Mouse (Mus musculus) left cerebral cortex, adult 2 months (tissue): ENCODE measurements around the gene Tmem89. TPM values are rescaled to one million over a fixed set of nuclear protein-coding genes. Genes with fewer than 3 reads are reported as not detected.

Experiments used
- DNase-seq, 2 experiments: peaks; one replicate each; pipeline ENCODE4 v3.0.0; 2021 to 2022; ENCODE audit warnings: low spot score in 2 of 2, mixed read lengths in 1 of 2; ENCODE audit errors: extremely low spot score in 1 of 2
- H3K27ac ChIP-seq: fragments of 200-600 bp; 2 replicates; pipeline ENCODE4 v1.8.1; 2022
- H3K4me3 ChIP-seq: fragments of 200-600 bp; 2 replicates; pipeline ENCODE4 v1.8.1; 2022
- CTCF ChIP-seq: fragments of 200-600 bp; IDR thresholded peaks from 2 replicates; pipeline ENCODE4 v1.8.1; 2022; ENCODE audit warnings: antibody characterized with exemption, mild to moderate bottlenecking, moderate library complexity
- intact Hi-C: fragments of 180-260 bp; cut with DNase I; formaldehyde crosslinking; loops from one replicate; pipeline ENCODE4 v1.15.1; 2025
- long read RNA-seq, 2 experiments: library from polyadenylated mRNA; stranded (forward); transcript quantifications; one replicate each; pipeline ENCODE4 v2.0.0; 2021; ENCODE audit warnings: borderline mapping rate in 2 of 2
- total RNA-seq, 2 experiments: library from RNA; stranded (reverse); gene quantifications; 2 replicates each; pipeline ENCODE4 v1.2.3; 2021

The Tmem89 gene
- not detected for total RNA-seq
- long read RNA-seq, experiment 1 = 0 reads
- long read RNA-seq, experiment 2 = 0 reads

DNA sequence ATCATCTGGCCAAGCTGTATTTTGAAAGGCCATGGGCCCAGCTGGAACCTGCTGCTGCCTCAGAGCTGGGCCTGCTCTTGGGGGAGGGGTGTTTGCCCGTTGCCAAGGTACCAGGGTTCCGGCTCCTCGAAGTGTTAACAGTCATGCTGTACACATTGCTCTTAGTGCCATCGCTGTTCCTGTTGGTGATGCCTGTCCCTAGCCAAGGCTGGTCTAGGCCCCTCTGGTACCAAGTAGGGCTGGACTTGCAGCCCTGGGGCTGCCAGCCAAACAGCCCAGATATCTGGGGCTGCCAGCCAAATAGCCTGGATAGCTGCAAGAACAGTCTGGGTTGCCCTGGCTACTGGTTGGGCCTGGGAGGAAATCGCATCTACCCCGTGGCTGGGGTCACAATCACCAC is at the start of gene Tmem89:
TSS of gene Tmem89 (plus strand) at position 129 of the 400 bp plus-strand sequence.
- DNase-seq = peak in 1 of 2 experiments; percentile 60
- TF ChIP-seq CTCF = no peak
- intact Hi-C loops = no loop called here
- Histone ChIP-seq H3K27ac (no peak within 1 kb of the TSS), H3K4me3 (no peak within 1 kb of the TSS)

DNA sequence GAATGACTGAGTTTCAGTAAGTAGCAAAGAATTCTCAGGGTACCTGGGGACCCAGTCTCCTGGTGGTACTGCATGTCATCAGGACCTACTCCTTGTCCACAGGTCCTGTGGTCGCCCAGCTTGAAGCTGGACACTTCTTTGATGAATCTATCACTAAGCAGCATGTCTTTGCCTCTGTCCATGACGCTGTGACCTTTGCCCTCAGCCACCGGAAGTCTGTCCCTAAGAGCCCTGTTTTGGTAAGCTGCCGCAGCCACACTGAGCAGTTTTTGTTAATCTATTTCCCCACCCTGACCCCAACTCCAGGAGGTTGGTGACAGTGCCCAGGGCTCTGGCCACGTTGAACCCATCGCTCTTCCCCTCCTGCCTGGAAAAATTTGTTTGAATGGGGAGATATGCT is 2.1 kb upstream of the Tmem89 start:
- TF ChIP-seq CTCF = no peak
- intact Hi-C loops = no loop called here
- DNase-seq = no peak
- Histone ChIP-seq H3K27ac (no peak overlapping the region), H3K4me3 (no peak overlapping the region)

DNA sequence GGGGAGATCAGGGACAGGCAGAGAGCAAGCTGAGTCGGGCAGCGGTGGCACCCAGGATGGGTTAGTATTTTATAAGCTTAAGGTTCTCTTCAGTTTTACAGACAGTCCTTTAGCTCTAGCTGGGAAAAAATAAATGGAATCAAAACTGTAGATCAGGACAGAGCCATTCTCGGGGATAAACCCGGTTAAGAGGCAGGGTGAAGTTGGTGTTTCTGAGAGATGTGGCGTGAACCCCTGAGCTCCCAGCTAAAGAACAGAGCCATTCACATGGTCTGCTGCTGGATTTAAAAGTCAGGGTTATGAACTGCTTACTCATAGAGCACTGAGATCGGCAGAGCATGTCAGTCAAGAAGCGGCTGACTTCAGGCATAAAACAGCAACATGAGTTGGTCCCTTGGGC is 1.3 kb upstream of the Tmem89 start:
- H3K4me3 ChIP-seq = no peak overlapping the region
- no peak for DNase-seq
- no peak for TF ChIP-seq CTCF
- no peak overlapping the region for H3K27ac ChIP-seq
- intact Hi-C loops = no loop called here

DNA sequence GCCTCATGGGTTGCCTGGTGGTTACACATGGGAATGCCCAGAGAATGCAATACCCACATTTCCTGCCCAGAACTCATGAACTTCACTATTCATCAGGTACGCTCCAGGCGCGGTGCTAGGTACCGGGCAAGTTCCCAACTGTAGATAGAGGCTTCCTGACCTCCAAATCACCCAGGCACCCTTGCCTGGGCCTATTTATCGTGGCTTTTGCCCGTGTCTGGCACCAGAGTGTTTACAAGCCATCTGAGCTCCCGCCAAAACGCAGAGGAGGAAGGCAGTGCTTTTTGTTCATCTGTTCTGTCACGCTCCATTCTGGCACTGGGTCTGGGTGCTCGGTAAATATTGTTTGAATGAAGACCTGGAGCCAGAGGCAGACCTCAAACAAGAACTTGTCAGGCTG is 798 bp upstream of the Tmem89 start:
- intact Hi-C loops = no loop called here
- no peak for TF ChIP-seq CTCF
- no peak overlapping the region for H3K27ac ChIP-seq
- H3K4me3 ChIP-seq = no peak overlapping the region
- no peak for DNase-seq

DNA sequence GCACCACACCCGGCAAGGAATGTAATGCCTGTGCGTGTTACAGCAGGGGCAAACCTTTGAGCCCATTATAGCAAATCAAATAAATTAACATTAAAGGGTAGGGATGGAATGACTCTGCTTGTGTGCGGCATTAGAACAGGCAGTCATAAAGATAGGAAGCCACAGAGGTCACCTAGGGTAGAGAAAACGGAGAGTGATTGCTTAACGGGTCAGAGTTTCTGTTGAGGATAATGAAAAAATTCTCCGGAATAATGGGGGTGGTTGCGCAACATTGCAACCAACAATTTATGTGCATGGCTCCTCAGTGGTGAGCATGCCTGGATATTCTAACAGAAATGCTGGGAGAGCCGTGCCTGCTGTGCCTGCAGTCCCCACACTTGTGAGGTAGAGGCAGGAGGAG is 11.5 kb downstream of the Tmem89 start:
- H3K4me3 ChIP-seq = no peak overlapping the region
- no peak overlapping the region for H3K27ac ChIP-seq
- intact Hi-C loops = no loop called here
- no peak for TF ChIP-seq CTCF
- no peak for DNase-seq

DNA sequence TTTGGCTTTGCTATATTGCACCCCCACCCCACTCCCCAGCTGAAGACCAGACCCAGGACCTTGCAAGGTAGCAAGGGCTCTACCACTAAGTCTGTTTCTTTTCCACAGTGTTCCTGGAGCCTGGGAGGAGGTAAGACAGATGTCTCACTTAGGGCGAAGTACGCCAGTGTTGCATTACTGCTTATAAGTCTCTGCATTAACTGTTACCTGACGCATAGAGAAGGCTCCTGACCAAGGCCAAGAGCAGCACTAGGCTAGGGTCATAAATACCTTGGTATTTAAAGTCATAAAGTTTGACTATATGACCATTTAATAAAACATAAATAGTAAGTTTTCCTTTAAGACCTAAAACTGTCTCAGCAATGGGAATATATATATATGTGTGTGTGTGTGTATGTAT is 14.0 kb downstream of the Tmem89 start:
- intact Hi-C loops = no loop called here
- TF ChIP-seq CTCF = no peak
- H3K27ac ChIP-seq = no peak overlapping the region
- no peak overlapping the region for H3K4me3 ChIP-seq
- no peak for DNase-seq

DNA sequence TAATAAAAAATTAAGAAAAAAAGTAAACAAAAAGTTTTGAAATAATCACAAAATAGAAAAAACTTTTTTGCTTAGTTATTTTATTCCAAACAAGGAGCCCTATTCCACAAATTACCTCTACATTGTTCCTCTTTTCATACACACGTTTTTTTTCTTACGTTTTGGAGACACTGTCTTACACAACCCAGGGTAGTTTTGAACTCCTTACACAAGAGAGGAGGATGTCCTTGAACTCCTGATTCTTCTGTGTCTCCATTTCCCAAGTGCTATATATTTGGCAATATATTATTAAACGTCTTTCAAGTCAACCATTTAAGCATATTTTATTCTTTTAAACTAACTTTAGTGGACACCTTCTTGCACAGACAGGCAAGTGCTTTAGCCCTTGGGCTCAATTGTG is 21.6 kb downstream of the Tmem89 start:
- Histone ChIP-seq H3K27ac (no peak overlapping the region), H3K4me3 (no peak overlapping the region)
- no peak for DNase-seq
- TF ChIP-seq CTCF = no peak
- intact Hi-C loops = loop anchor here (5.0 kb wide), 1 partner anchor 184 kb away; no protein-coding TSS in a partner anchor

DNA sequence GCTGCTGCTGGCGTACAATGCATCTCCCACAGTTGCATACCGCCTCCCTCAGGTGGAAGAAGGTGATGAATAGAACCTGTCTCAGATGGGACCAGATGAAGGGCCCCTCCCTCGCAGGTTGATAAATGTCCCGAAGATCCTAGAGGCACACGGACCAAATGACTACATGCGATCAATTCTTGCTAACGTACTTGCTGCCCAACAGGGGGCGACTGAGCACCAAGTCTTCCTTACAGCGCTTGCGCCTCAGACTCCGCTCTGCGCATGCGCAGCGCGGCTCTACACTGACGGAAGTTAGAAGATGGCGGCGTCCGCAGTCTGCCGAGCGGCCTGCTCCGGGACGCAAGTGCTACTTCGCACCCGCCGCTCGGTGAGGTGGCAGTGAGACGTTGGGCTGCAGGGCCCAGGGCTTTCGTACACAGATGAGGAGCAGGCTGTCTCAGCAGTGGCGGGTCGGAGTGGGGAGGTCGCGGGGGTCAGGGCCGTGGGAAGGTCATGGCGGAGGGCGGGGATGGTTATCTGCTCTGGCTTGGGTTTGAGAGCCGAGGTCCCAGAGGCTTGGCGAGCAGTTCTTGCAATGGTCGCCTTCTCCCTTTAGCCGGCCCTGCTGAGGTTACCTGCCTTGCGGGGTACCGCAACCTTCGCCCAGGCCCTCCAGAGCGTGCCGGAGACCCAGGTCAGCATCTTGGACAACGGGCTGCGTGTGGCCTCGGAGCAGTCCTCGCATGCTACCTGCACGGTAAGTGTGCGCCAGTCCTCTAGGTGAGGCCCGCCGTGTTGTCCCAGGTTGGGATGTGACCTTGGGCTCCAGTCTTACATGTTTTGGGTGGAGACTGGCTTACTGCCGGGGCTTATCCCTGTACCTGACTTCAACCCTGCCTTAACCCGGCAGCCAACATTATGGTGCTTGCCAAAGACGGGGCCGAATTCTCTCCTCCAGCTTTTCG is 22.3 kb downstream of the Tmem89 start, which contains the start of gene Uqcrc1:
TSS of gene Uqcrc1 (plus strand) at position 216 of the 947 bp plus-strand sequence.
- intact Hi-C loops = loop anchor here (5.0 kb wide), 1 partner anchor 184 kb away; no protein-coding TSS in a partner anchor
- peak within 1 kb of the TSS; percentile 95 for H3K27ac ChIP-seq
- TF ChIP-seq CTCF = peak; percentile 97

DNA sequence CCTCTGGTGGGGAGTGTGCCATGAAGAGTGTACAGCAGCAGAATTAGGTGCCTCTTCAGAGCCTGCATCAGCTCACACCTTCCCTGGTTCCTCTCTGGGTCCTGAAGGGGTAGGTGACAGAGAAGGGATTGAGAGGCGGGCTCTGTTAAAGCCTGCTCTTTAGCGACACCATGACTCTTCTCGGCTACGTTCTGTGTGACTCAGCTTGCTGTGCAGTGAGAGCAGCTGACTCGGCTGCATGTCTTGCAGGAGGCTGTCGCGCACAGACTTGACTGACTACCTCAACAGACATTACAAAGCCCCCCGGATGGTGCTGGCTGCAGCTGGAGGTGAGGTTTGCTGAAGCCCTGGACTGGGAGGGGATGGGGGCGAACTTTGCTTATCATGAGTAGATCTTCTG is 30.7 kb downstream of the Tmem89 start:
- no peak for TF ChIP-seq CTCF
- DNase-seq = no peak
- intact Hi-C loops = loop anchor here (5.0 kb wide), 1 partner anchor 122 kb away; no protein-coding TSS in a partner anchor
- no peak overlapping the region for H3K4me3 ChIP-seq
- H3K27ac ChIP-seq = no peak overlapping the region

More for the DNA sequence above, 22.3 kb downstream of the Tmem89 start, which contains the start of gene Uqcrc1:
- H3K4me3 ChIP-seq = peak within 1 kb of the TSS; percentile 55
- DNase-seq = peak; percentile 95

DNA sequence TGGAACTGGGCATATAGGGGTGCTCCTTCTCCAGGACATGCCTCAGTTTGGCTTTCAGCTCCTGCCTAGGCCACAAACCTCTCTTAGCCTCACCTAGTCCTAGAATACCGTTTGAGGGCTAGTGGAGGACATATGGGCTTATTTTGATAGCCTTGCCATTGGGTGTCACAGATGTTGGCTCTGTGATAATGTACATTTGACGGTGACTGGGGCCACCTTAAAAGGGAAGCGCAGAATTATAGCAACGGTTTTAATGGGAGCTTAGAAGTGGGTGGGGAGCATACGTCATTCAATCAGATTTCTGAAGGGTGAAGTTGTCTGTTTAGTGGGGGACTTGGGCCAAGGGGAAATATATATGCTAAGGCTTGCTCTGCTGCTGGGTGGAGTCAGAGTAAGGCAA is 31.2 kb downstream of the Tmem89 start:
- no peak overlapping the region for H3K4me3 ChIP-seq
- TF ChIP-seq CTCF = no peak
- intact Hi-C loops = loop anchor here (5.0 kb wide), 1 partner anchor 122 kb away; no protein-coding TSS in a partner anchor
- H3K27ac ChIP-seq = no peak overlapping the region
- DNase-seq = no peak

DNA sequence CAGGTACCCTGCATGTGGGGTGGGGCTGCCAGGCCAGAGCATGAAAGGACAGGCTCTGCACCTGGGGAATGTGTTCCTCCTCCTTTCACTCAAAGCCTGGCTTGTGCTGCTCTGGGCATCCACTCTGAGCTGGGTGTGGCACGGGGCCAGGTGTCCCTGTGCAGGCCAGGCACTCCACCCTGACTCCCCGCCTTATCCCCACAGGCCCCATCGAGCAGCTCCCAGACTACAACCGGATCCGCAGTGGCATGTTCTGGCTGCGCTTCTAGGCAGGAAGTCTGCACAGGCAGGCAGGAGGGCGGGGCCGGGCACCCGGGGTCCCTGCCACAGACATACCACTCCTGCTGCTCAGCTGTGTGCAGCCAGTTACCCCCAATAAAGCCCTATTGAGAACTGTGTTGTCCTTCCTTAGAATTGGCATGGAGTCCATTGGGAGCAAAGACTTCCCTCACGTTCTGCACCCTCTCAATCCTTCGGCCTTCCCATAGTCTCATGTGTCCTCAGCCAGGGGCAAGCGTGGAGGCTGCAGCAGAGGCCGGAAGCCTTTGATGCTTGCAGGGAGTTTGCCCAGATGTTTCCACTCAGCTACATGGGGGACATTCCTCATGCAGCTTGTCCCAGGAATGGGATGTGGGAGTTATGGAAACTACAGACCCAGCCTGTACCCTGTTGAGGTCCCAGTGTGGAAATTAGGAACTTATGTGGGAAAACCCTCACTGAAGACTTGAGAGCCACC is 35.0 kb downstream of the Tmem89 start:
- no peak for DNase-seq
- no peak overlapping the region for H3K27ac ChIP-seq
- H3K4me3 ChIP-seq = no peak overlapping the region
- intact Hi-C loops = loop anchor here (5.0 kb wide), 1 partner anchor 118 kb away; no protein-coding TSS in a partner anchor
- TF ChIP-seq CTCF = no peak
